Mouse (Mus musculus): ENCODE measurements around the gene Fgf13. TPM values are rescaled to one million over a fixed set of nuclear protein-coding genes. Genes with fewer than 3 reads are reported as not detected.

Gene Fgf13
- total RNA-seq, 2 experiments from 2014 or later = not detected

- no peak for ATAC-seq (replicated peaks; ENCODE audit: poor library complexity, severe bottlenecking)
Measured at GRCm38 (mm10) chrX:59201146-59201545, 366.7 kb downstream of the Fgf13 start.

- no peak for ATAC-seq (replicated peaks; ENCODE audit: poor library complexity, severe bottlenecking)
Measured at GRCm38 (mm10) chrX:59194149-59194548, 373.7 kb downstream of the Fgf13 start.

GRCm38 (mm10) chrX:59186922-59187321, 380.9 kb downstream of the Fgf13 start:
- ATAC-seq (replicated peaks; ENCODE audit: poor library complexity, severe bottlenecking) = no peak

GRCm38 (mm10) chrX:59182323-59182722, 385.5 kb downstream of the Fgf13 start:
- ATAC-seq (replicated peaks; ENCODE audit: poor library complexity, severe bottlenecking) = no peak

- no peak for ATAC-seq (replicated peaks; ENCODE audit: poor library complexity, severe bottlenecking)
Measured at GRCm38 (mm10) chrX:59179627-59180026, 388.2 kb downstream of the Fgf13 start.

GRCm38 (mm10) chrX:59179081-59179596, 388.7 kb downstream of the Fgf13 start:
- peak; percentile 52; the same call in 1 of the 2 replicates for ATAC-seq (replicated peaks; ENCODE audit: poor library complexity, severe bottlenecking)

- no peak for ATAC-seq (replicated peaks; ENCODE audit: poor library complexity, severe bottlenecking)
Measured at GRCm38 (mm10) chrX:59177653-59178052, 390.2 kb downstream of the Fgf13 start.

- no peak for ATAC-seq (replicated peaks; ENCODE audit: poor library complexity, severe bottlenecking)
Measured at GRCm38 (mm10) chrX:59172200-59172599, 395.7 kb downstream of the Fgf13 start.

GRCm38 (mm10) chrX:59166763-59167162, 401.1 kb downstream of the Fgf13 start:
- no peak for ATAC-seq (replicated peaks; ENCODE audit: poor library complexity, severe bottlenecking)

- no peak for ATAC-seq (replicated peaks; ENCODE audit: poor library complexity, severe bottlenecking)
Measured at GRCm38 (mm10) chrX:59141947-59142346, 425.9 kb downstream of the Fgf13 start.

- ATAC-seq (replicated peaks; ENCODE audit: poor library complexity, severe bottlenecking) = peak; percentile 76
Measured at GRCm38 (mm10) chrX:59134928-59135361, 432.9 kb downstream of the Fgf13 start.

GRCm38 (mm10) chrX:59134166-59134861, 433.6 kb downstream of the Fgf13 start:
- ATAC-seq (replicated peaks; ENCODE audit: poor library complexity, severe bottlenecking) = no peak; the same call in 1 of the 2 replicates

- ATAC-seq (replicated peaks; ENCODE audit: poor library complexity, severe bottlenecking) = no peak
Measured at GRCm38 (mm10) chrX:59133834-59134165, 434.1 kb downstream of the Fgf13 start.

- ATAC-seq (replicated peaks; ENCODE audit: poor library complexity, severe bottlenecking) = no peak; the same call in 1 of the 2 replicates
Measured at GRCm38 (mm10) chrX:59133416-59133815, 434.5 kb downstream of the Fgf13 start.

- ATAC-seq (replicated peaks; ENCODE audit: poor library complexity, severe bottlenecking) = no peak
Measured at GRCm38 (mm10) chrX:59126637-59127036, 441.2 kb downstream of the Fgf13 start.

- ATAC-seq (replicated peaks; ENCODE audit: poor library complexity, severe bottlenecking) = no peak
Measured at GRCm38 (mm10) chrX:59113187-59113586, 454.7 kb downstream of the Fgf13 start.

- no peak for ATAC-seq (replicated peaks; ENCODE audit: poor library complexity, severe bottlenecking)
Measured at GRCm38 (mm10) chrX:59085928-59086327, 481.9 kb downstream of the Fgf13 start.

- ATAC-seq (replicated peaks; ENCODE audit: poor library complexity, severe bottlenecking) = no peak
Measured at GRCm38 (mm10) chrX:59080427-59080826, 487.4 kb downstream of the Fgf13 start.

GRCm38 (mm10) chrX:59072083-59072482, 495.8 kb downstream of the Fgf13 start:
- ATAC-seq (replicated peaks; ENCODE audit: poor library complexity, severe bottlenecking) = no peak

- no peak for ATAC-seq (replicated peaks; ENCODE audit: poor library complexity, severe bottlenecking)
Measured at GRCm38 (mm10) chrX:59063157-59063556, 504.7 kb downstream of the Fgf13 start.

- no peak for ATAC-seq (replicated peaks; ENCODE audit: poor library complexity, severe bottlenecking)
Measured at GRCm38 (mm10) chrX:59034969-59035368, 532.9 kb downstream of the Fgf13 start.

Data from granulocyte monocyte progenitor cell, adult 5-6 weeks (primary cell).